Mouse (Mus musculus) liver, embryonic 14.5 days (tissue): ENCODE results near the gene Pik3r2. TPM values are rescaled to one million over a fixed set of nuclear protein-coding genes. Genes with fewer than 3 reads are reported as not detected.

Source experiments
- ATAC-seq: fragments of 200-750 bp; cut with Nextera tagmentation; 2 replicates; pipeline ENCODE4 v1.8.0; 2017; ENCODE audit warnings: moderate number of reproducible peaks, mild to moderate bottlenecking, moderate library complexity; ENCODE audit not compliant: insufficient read depth
- DNase-seq, 3 experiments: peaks; one replicate each; pipeline ENCODE4 v3.0.0-alpha.2; 2012 to 2013; ENCODE audit warnings: low read depth in 3 of 3, low spot score in 3 of 3
- H3K27ac ChIP-seq: fragments of 300-500 bp; sonication (generic); 2 replicates; pipeline ENCODE4 v1.5.1; 2014; ENCODE audit warnings: moderate library complexity, mild to moderate bottlenecking, control low read depth, inconsistent platforms
- H3K27me3 ChIP-seq: fragments of 300-500 bp; sonication (generic); 2 replicates; pipeline ENCODE4 v1.6.1; 2014; ENCODE audit warnings: mild to moderate bottlenecking, low read length, moderate library complexity; ENCODE audit not compliant: control insufficient read depth, insufficient read depth
- H3K36me3 ChIP-seq: fragments of 300-500 bp; sonication (generic); replicated peaks from 2 replicates; pipeline ENCODE4 v1.6.1; 2014; ENCODE audit warnings: low read depth; ENCODE audit not compliant: control insufficient read depth, insufficient read depth
- H3K4me1 ChIP-seq, 2 experiments: fragments of 200-500 bp in 1 of 2; fragments of 300-500 bp in 1 of 2; sonication (generic) in 1 of 2; replicated peaks; 2 replicates each; pipeline ENCODE4 v1.6.1; 2012 to 2014; ENCODE audit warnings: antibody characterized with exemption in 1 of 2, inconsistent platforms in 1 of 2, low read length in 1 of 2; ENCODE audit not compliant: control insufficient read depth in 2 of 2, insufficient read depth in 2 of 2
- H3K4me2 ChIP-seq: fragments of 300-500 bp; sonication (generic); 2 replicates; pipeline ENCODE4 v1.6.1; 2014; ENCODE audit warnings: low read depth, mild to moderate bottlenecking, control low read depth, moderate library complexity
- H3K4me3 ChIP-seq, 2 experiments: fragments of 200-500 bp in 1 of 2; fragments of 300-500 bp in 1 of 2; sonication (generic) in 1 of 2; 2 replicates each; pipeline ENCODE4 v1.5.1; 2012 to 2014; ENCODE audit warnings: low read depth in 2 of 2, low read length in 2 of 2, mild to moderate bottlenecking in 2 of 2, control low read depth in 1 of 2, inconsistent platforms in 1 of 2, moderate library complexity in 1 of 2; ENCODE audit not compliant: insufficient read depth in 1 of 2
- H3K9ac ChIP-seq: fragments of 300-500 bp; sonication (generic); replicated peaks from 2 replicates; pipeline ENCODE4 v1.6.1; 2014; ENCODE audit warnings: mild to moderate bottlenecking, control low read depth, moderate library complexity
- H3K9me3 ChIP-seq: fragments of 300-500 bp; sonication (generic); 2 replicates; pipeline ENCODE4 v1.6.1; 2016; ENCODE audit warnings: low read length, mixed read lengths; ENCODE audit not compliant: control insufficient read depth
- CTCF ChIP-seq: IDR thresholded peaks from 2 replicates; pipeline ENCODE4 v1.5.1; 2016; ENCODE audit warnings: antibody characterized with exemption, low read depth, control low read depth
- EP300 ChIP-seq: IDR thresholded peaks from 2 replicates; pipeline ENCODE4 v1.6.1; 2016; ENCODE audit warnings: antibody characterized with exemption, low read depth
- WGBS: fragments of 180-500 bp; shearing (Covaris S2); extraction: QIAGEN DNeasy Blood & Tissue Kit; methylation state at CpG from one replicate; pipeline ENCODE4 v1.1.7; 2014; ENCODE audit not compliant: insufficient replicate concordance; 5-methylcytosine and 5-hydroxymethylcytosine counted together
- polyA plus RNA-seq, 2 experiments: library from polyadenylated mRNA; depleted of rRNA in 1 of 2; stranded (reverse) in 1 of 2; unstranded in 1 of 2; fragments of >200 nt; fragmentation: Nextera tagmentation in 1 of 2; extraction: Ambion mirVana in 1 of 2; gene quantifications; 2 replicates each; pipeline versions ENCODE4 v1.2.1 to v1.2.3; 2012 to 2014

Gene Pik3r2
- polyA plus RNA-seq, 2 experiments: 8.2 to 17.5 TPM

GRCm38 (mm10) chr8:70801156-70801555 lies 24.6 kb upstream of the Pik3r2 start:
- Histone ChIP-seq H3K4me2 (no peak overlapping the region), H3K4me1 (peaks cover 22 to 24% of the 10 kb centered on the region in 2 experiments), H3K27me3 (peaks cover 34% of the 10 kb centered on the region), H3K36me3 (no peaks in the 10 kb centered on the region), H3K9me3 (no peaks in the 10 kb centered on the region), H3K27ac (no peak overlapping the region), H3K9ac (no peak overlapping the region), H3K4me3 (no peak overlapping the region)
- ATAC-seq: no peak
- no peak for DNase-seq
- TF ChIP-seq EP300 (no peak), CTCF (no peak)
- WGBS: 28% methylated on average over 15 of the region's 15 CpGs

DNA sequence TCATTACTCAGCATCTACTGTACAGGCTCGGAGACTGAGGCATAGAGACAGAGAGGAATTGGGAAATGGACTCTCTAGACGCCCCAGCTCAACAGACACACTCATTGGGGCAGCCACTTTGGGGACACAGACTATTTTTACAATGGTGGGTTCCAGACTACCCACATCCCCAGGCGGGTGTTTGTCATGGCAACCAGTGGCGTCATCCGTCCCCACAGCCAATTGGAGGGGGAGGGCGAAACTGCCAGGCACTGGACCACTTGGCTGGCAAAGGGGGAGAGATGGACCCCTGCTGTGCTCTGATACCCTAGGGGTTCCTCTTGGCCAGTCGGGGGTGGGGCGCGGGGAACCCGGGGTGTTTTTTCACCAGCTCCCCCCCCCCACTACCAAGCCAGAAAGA lies 24.1 kb upstream of the Pik3r2 start:
- ATAC-seq (no peak), DNase-seq (no peak)
- no peak for TF ChIP-seq CTCF
- TF ChIP-seq EP300: no peak
- Histone ChIP-seq H3K9ac (no peak overlapping the region), H3K4me2 (no peak overlapping the region), H3K9me3 (no peaks in the 10 kb centered on the region), H3K27ac (no peak overlapping the region), H3K27me3 (peaks cover 37% of the 10 kb centered on the region), H3K4me3 (no peak overlapping the region), H3K4me1 (peaks cover 21 to 22% of the 10 kb centered on the region in 2 experiments), H3K36me3 (no peaks in the 10 kb centered on the region)
- 57% methylated on average over 10 of the region's 10 CpGs for WGBS

GRCm38 (mm10) chr8:70798281-70798680 lies 21.8 kb upstream of the Pik3r2 start:
- H3K4me1 ChIP-seq: peaks cover 9 to 12% of the 10 kb centered on the region in 2 experiments
- no peak for TF ChIP-seq EP300
- ATAC-seq: no peak
- peak overlapping the region in 1 of 2 experiments; percentile 65; a peak in 2 of 4 replicates for H3K4me3 ChIP-seq
- no peak overlapping the region for H3K9ac ChIP-seq
- no peaks in the 10 kb centered on the region for H3K9me3 ChIP-seq
- 17% methylated on average over 15 of the region's 15 CpGs for WGBS
- H3K27me3 ChIP-seq: peaks cover 40% of the 10 kb centered on the region
- no peak for DNase-seq
- no peak overlapping the region for H3K27ac ChIP-seq
- H3K4me2 ChIP-seq: peak overlapping the region; percentile 87
- no peaks in the 10 kb centered on the region for H3K36me3 ChIP-seq

DNA sequence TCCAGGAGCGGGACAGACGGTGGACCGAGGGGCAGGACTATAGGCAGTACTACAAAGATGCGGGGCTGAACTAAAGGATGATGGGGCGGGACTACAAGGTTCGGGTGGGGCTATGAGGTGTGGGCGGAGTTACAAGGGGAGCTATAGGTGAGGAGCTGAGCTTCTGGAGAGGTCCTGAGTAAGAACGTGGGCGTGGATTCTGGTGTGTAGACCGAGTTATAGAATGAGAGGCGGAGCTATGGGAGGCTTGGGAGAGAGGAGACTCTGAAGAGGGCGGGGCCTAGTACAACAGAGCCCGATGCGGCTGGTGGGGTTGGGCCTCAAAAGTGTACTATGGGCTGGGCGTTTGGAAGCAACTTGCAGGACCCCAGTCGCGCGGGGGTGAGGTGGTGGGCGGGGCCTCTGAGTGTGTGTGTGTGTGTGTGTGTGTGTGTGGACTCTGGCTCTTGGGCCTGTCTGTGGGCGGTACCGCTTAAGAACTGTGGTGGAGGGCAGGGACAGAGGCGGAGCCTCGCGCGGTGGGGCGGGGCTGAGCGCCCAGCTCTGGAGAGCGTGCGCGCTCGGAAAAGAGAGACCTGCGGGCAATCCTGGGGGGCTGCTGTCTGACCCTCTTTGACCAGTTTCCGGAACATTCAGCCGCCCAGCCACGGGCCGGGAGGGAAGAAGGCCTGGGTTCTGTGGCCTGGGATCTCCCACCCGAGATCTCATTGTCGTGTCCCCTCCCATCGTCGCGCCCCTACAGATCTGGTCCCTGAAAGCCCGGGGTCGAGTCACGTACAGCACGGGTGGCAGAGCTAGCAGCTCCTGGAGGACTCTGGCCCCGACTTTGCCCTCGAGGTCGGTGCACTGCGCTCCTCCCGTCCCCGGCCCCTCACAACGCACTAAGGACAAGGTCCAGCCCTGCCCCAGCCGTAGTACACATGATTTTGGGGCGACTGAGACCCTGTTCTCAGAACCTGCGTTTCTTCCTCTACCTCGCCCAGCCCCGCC lies 20.9 kb upstream of the Pik3r2 start:
- no peak overlapping the region; the same call in 1 of the 2 replicates for H3K27ac ChIP-seq
- DNase-seq (peak; percentile 86 to 93 (median 86)), ATAC-seq (peak; percentile 83)
- WGBS: under 1% methylated on average over 53 of the region's 57 CpGs
- H3K9me3 ChIP-seq: no peaks in the 10 kb centered on the region
- no peaks in the 10 kb centered on the region for H3K36me3 ChIP-seq
- H3K4me3 ChIP-seq: peak overlapping the region; percentile 47 to 65
- H3K4me1 ChIP-seq: peaks cover 11 to 14% of the 10 kb centered on the region in 2 experiments
- peaks cover 40% of the 10 kb centered on the region for H3K27me3 ChIP-seq
- peak overlapping the region; percentile 45; the same call in 1 of the 2 replicates for H3K9ac ChIP-seq
- TF ChIP-seq EP300 (no peak), CTCF (no peak)
- H3K4me2 ChIP-seq: peak overlapping the region; percentile 87

DNA sequence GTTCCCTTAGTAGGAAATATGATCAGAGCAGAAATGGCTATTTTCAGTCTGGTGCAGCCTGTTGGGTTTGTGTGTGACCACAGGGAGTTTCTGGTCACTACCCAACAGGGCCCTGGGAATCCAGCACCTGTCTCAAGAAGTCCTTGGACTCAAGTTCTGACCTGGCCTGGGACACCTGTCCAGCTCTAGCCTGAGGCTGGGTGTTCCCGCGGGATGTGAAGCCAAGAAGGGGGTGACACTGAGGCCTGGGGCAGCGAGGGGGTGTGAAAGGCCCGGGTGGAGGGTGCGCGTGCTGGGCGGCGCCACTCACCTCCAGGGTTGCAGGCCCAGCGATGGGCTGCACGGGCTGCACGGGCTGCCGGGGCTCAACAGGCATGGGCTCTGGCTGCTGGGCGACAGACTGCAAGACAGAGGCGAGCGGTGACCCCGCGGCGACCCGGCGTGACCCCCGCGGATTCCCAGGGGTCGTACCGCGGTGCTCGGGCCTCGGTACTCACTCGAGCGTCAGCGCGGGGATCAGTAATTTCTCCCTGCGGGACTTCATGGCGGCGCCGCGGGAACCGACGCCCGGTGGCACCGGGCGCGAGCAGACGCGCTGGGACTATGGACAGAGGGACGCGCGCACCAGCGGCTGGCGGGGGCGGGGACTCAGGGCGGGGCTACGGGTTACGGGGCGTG lies 20.0 kb upstream of the Pik3r2 start:
- peaks cover 14 to 17% of the 10 kb centered on the region in 2 experiments for H3K4me1 ChIP-seq
- 0 out of 2 replicates have a peak, but pooled peaks have one; percentile 0 for ATAC-seq

More for the DNA sequence above, 20.0 kb upstream of the Pik3r2 start:
- H3K4me2 ChIP-seq: peak overlapping the region; percentile 87
- H3K4me3 ChIP-seq: peak overlapping the region; percentile 48 to 65
- H3K27ac ChIP-seq: no peak overlapping the region
- TF ChIP-seq CTCF: no peak
- no peak for TF ChIP-seq EP300
- no peaks in the 10 kb centered on the region for H3K36me3 ChIP-seq
- no peak for DNase-seq
- H3K9me3 ChIP-seq: no peaks in the 10 kb centered on the region
- H3K27me3 ChIP-seq: peaks cover 40% of the 10 kb centered on the region
- WGBS: 6% methylated on average over 54 of the region's 54 CpGs
- peak overlapping the region; percentile 56 for H3K9ac ChIP-seq
